Mouse (Mus musculus): ENCODE results near the gene Sipa1l1. TPM values are rescaled to one million over a fixed set of nuclear protein-coding genes. Genes with fewer than 3 reads are reported as not detected.
A peak's percentile ranks its signal among the peaks of the same experiment; 100 is the strongest.
"Not testable (repeated sequence)": the region's sequence is repeated elsewhere in the genome, so short reads cannot be mapped to it uniquely, and the experiment has no call there.

Gene Sipa1l1
- polyA plus RNA-seq, 1 experiment from 2014 or later, result 25.9 TPM

GRCm38 (mm10) chr12:82476028-82476427, 306.9 kb downstream of the Sipa1l1 start:
- Histone ChIP-seq H3K9ac (ENCODE audit: low read length) (no peak overlapping the region), H3K36me3 (ENCODE audit: control insufficient read depth, insufficient read depth, low read length) (no peaks in the 10 kb centered on the region), H3K9me3 (ENCODE audit: control insufficient read depth, low read length) (no peaks in the 10 kb centered on the region), H3K27ac (ENCODE audit: low read length) (no peak overlapping the region), H3K4me2 (ENCODE audit: low read depth, low read length) (no peak overlapping the region), H3K4me3 (ENCODE audit: low read length) (no peak overlapping the region), H3K27me3 (ENCODE audit: control insufficient read depth, insufficient read depth, low read depth, low read length) (no peaks in the 10 kb centered on the region), H3K4me1 (replicated peaks; ENCODE audit: control insufficient read depth, insufficient read depth, low read length) (no peaks in the 10 kb centered on the region; the same call in 1 of the 2 replicates)
- ATAC-seq (ENCODE audit: low read depth), result no peak
- WGBS, result 80% methylated on average over 10 of the region's 10 CpGs

- Histone ChIP-seq H3K27ac (ENCODE audit: low read length) (no peak overlapping the region), H3K4me1 (replicated peaks; ENCODE audit: control insufficient read depth, insufficient read depth, low read length) (no peaks in the 10 kb centered on the region), H3K27me3 (ENCODE audit: control insufficient read depth, insufficient read depth, low read depth, low read length) (no peaks in the 10 kb centered on the region), H3K4me3 (ENCODE audit: low read length) (no peak overlapping the region), H3K4me2 (ENCODE audit: low read depth, low read length) (no peak overlapping the region), H3K9me3 (ENCODE audit: control insufficient read depth, low read length) (no peaks in the 10 kb centered on the region), H3K36me3 (ENCODE audit: control insufficient read depth, insufficient read depth, low read length) (no peaks in the 10 kb centered on the region), H3K9ac (ENCODE audit: low read length) (no peak overlapping the region)
- ATAC-seq (ENCODE audit: low read depth), result no peak
- 38% methylated on average over 2 of the region's 2 CpGs for WGBS
Observed at GRCm38 (mm10) chr12:82476580-82476979, 307.5 kb downstream of the Sipa1l1 start.

- H3K27me3 ChIP-seq (ENCODE audit: control insufficient read depth, insufficient read depth, low read depth, low read length), result no peaks in the 10 kb centered on the region
- no peak for ATAC-seq (ENCODE audit: low read depth)
- WGBS, result 42% methylated on average over 5 of the region's 5 CpGs
- H3K9me3 ChIP-seq (ENCODE audit: control insufficient read depth, low read length), result no peaks in the 10 kb centered on the region
- H3K27ac ChIP-seq (ENCODE audit: low read length), result no peak overlapping the region
- H3K4me2 ChIP-seq (ENCODE audit: low read depth, low read length), result no peak overlapping the region
- no peak overlapping the region for H3K4me3 ChIP-seq (ENCODE audit: low read length)
- H3K36me3 ChIP-seq (ENCODE audit: control insufficient read depth, insufficient read depth, low read length), result no peaks in the 10 kb centered on the region
- no peak overlapping the region for H3K9ac ChIP-seq (ENCODE audit: low read length)
- no peaks in the 10 kb centered on the region for H3K4me1 ChIP-seq (replicated peaks; ENCODE audit: control insufficient read depth, insufficient read depth, low read length)
Observed at GRCm38 (mm10) chr12:82477826-82478225, 308.7 kb downstream of the Sipa1l1 start.

GRCm38 (mm10) chr12:82478256-82478655, 309.1 kb downstream of the Sipa1l1 start:
- no peaks in the 10 kb centered on the region for H3K9me3 ChIP-seq (ENCODE audit: control insufficient read depth, low read length)
- WGBS, result 22% methylated on average over 8 of the region's 8 CpGs
- H3K36me3 ChIP-seq (ENCODE audit: control insufficient read depth, insufficient read depth, low read length), result no peaks in the 10 kb centered on the region
- H3K9ac ChIP-seq (ENCODE audit: low read length), result no peak overlapping the region
- no peaks in the 10 kb centered on the region for H3K4me1 ChIP-seq (replicated peaks; ENCODE audit: control insufficient read depth, insufficient read depth, low read length)
- no peak overlapping the region for H3K27ac ChIP-seq (ENCODE audit: low read length)
- ATAC-seq (ENCODE audit: low read depth), result no peak
- no peaks in the 10 kb centered on the region for H3K27me3 ChIP-seq (ENCODE audit: control insufficient read depth, insufficient read depth, low read depth, low read length)
- H3K4me3 ChIP-seq (ENCODE audit: low read length), result no peak overlapping the region
- no peak overlapping the region for H3K4me2 ChIP-seq (ENCODE audit: low read depth, low read length)

- no peaks in the 10 kb centered on the region for H3K36me3 ChIP-seq (ENCODE audit: control insufficient read depth, insufficient read depth, low read length)
- no peaks in the 10 kb centered on the region for H3K4me1 ChIP-seq (replicated peaks; ENCODE audit: control insufficient read depth, insufficient read depth, low read length)
- no peaks in the 10 kb centered on the region for H3K27me3 ChIP-seq (ENCODE audit: control insufficient read depth, insufficient read depth, low read depth, low read length)
- H3K27ac ChIP-seq (ENCODE audit: low read length), result no peak overlapping the region
- no peaks in the 10 kb centered on the region for H3K9me3 ChIP-seq (ENCODE audit: control insufficient read depth, low read length)
- 61% methylated on average over 3 of the region's 3 CpGs for WGBS
- no peak overlapping the region for H3K4me3 ChIP-seq (ENCODE audit: low read length)
- no peak overlapping the region for H3K4me2 ChIP-seq (ENCODE audit: low read depth, low read length)
- no peak for ATAC-seq (ENCODE audit: low read depth)
- no peak overlapping the region for H3K9ac ChIP-seq (ENCODE audit: low read length)
Observed at GRCm38 (mm10) chr12:82479393-82479792, 310.3 kb downstream of the Sipa1l1 start.

- not testable (repeated sequence) for H3K27ac ChIP-seq (ENCODE audit: low read length); H3K9me3 ChIP-seq (ENCODE audit: control insufficient read depth, low read length); H3K4me3 ChIP-seq (ENCODE audit: low read length); ATAC-seq (ENCODE audit: low read depth); H3K4me1 ChIP-seq (replicated peaks; ENCODE audit: control insufficient read depth, insufficient read depth, low read length); H3K36me3 ChIP-seq (ENCODE audit: control insufficient read depth, insufficient read depth, low read length); H3K4me2 ChIP-seq (ENCODE audit: low read depth, low read length); H3K27me3 ChIP-seq (ENCODE audit: control insufficient read depth, insufficient read depth, low read depth, low read length); H3K9ac ChIP-seq (ENCODE audit: low read length)
- 68% methylated on average over 4 of the region's 5 CpGs for WGBS
Observed at GRCm38 (mm10) chr12:82480425-82480824, 311.3 kb downstream of the Sipa1l1 start.

GRCm38 (mm10) chr12:82485466-82485865, 316.3 kb downstream of the Sipa1l1 start:
- Histone ChIP-seq H3K27ac (ENCODE audit: low read length) (no peak overlapping the region), H3K4me1 (replicated peaks; ENCODE audit: control insufficient read depth, insufficient read depth, low read length) (no peaks in the 10 kb centered on the region), H3K9me3 (ENCODE audit: control insufficient read depth, low read length) (no peaks in the 10 kb centered on the region), H3K27me3 (ENCODE audit: control insufficient read depth, insufficient read depth, low read depth, low read length) (no peaks in the 10 kb centered on the region), H3K4me3 (ENCODE audit: low read length) (no peak overlapping the region), H3K4me2 (ENCODE audit: low read depth, low read length) (no peak overlapping the region), H3K36me3 (ENCODE audit: control insufficient read depth, insufficient read depth, low read length) (no peaks in the 10 kb centered on the region), H3K9ac (ENCODE audit: low read length) (no peak overlapping the region)
- WGBS, result 45% methylated on average over 2 of the region's 2 CpGs
- no peak for ATAC-seq (ENCODE audit: low read depth)

- 35% methylated on average over 6 of the region's 6 CpGs for WGBS
- Histone ChIP-seq H3K4me2 (ENCODE audit: low read depth, low read length) (no peak overlapping the region), H3K36me3 (ENCODE audit: control insufficient read depth, insufficient read depth, low read length) (no peaks in the 10 kb centered on the region), H3K9me3 (ENCODE audit: control insufficient read depth, low read length) (no peaks in the 10 kb centered on the region), H3K4me1 (replicated peaks; ENCODE audit: control insufficient read depth, insufficient read depth, low read length) (no peaks in the 10 kb centered on the region), H3K4me3 (ENCODE audit: low read length) (no peak overlapping the region), H3K27me3 (ENCODE audit: control insufficient read depth, insufficient read depth, low read depth, low read length) (no peaks in the 10 kb centered on the region), H3K27ac (ENCODE audit: low read length) (no peak overlapping the region), H3K9ac (ENCODE audit: low read length) (no peak overlapping the region)
- ATAC-seq (ENCODE audit: low read depth), result no peak
Observed at GRCm38 (mm10) chr12:82486829-82487560, 317.9 kb downstream of the Sipa1l1 start.

GRCm38 (mm10) chr12:82489093-82489492, 320.0 kb downstream of the Sipa1l1 start:
- H3K27me3 ChIP-seq (ENCODE audit: control insufficient read depth, insufficient read depth, low read depth, low read length), result no peaks in the 10 kb centered on the region
- H3K27ac ChIP-seq (ENCODE audit: low read length), result peak overlapping the region; percentile 21; the same call in 1 of the 2 replicates
- H3K4me1 ChIP-seq (replicated peaks; ENCODE audit: control insufficient read depth, insufficient read depth, low read length), result no peaks in the 10 kb centered on the region
- H3K9me3 ChIP-seq (ENCODE audit: control insufficient read depth, low read length), result no peaks in the 10 kb centered on the region
- no peak overlapping the region for H3K4me3 ChIP-seq (ENCODE audit: low read length)
- no peaks in the 10 kb centered on the region for H3K36me3 ChIP-seq (ENCODE audit: control insufficient read depth, insufficient read depth, low read length)
- no peak overlapping the region for H3K9ac ChIP-seq (ENCODE audit: low read length)
- WGBS, result 40% methylated on average over 4 of the region's 4 CpGs
- ATAC-seq (ENCODE audit: low read depth), result peak; percentile 4; the same call in 1 of the 2 replicates
- no peak overlapping the region for H3K4me2 ChIP-seq (ENCODE audit: low read depth, low read length)

All from lung, embryonic 16.5 days (tissue).